Mouse (Mus musculus) heart, adult 2 months (tissue): Measurements from ENCODE around the gene Tmem255a. TPM values are rescaled to one million over a fixed set of nuclear protein-coding genes. Genes with fewer than 3 reads are reported as not detected.
A peak's percentile ranks its signal among the peaks of the same experiment; 100 is the strongest.
"Not testable (repeated sequence)": the region's sequence is repeated elsewhere in the genome, so short reads cannot be mapped to it uniquely, and the experiment has no call there.

ENCODE experiments used
- DNase-seq, 2 experiments: peaks; one replicate each; pipeline ENCODE4 v3.0.0; 2021
- H3K27ac ChIP-seq: fragments of 200-600 bp; 2 replicates; pipeline ENCODE4 v1.8.1; 2022
- H3K27me3 ChIP-seq: fragments of 200-500 bp; 2 replicates; pipeline ENCODE4 v1.6.1; 2012; ENCODE audit warnings: mild to moderate bottlenecking, low read length, inconsistent platforms, mixed read lengths; ENCODE audit not compliant: control insufficient read depth, insufficient read depth
- H3K36me3 ChIP-seq: fragments of 200-500 bp; 2 replicates; pipeline ENCODE4 v1.6.1; 2012; ENCODE audit warnings: low read length, inconsistent platforms; ENCODE audit not compliant: control insufficient read depth, insufficient read depth
- H3K4me1 ChIP-seq: fragments of 200-500 bp; 2 replicates; pipeline ENCODE4 v1.6.1; 2011; ENCODE audit warnings: low read length; ENCODE audit not compliant: control insufficient read depth, insufficient read depth
- H3K4me3 ChIP-seq: fragments of 200-600 bp; 2 replicates; pipeline ENCODE4 v1.8.1; 2022
- H3K79me2 ChIP-seq: fragments of 200-500 bp; replicated peaks from 2 replicates; pipeline ENCODE4 v1.6.1; 2012; ENCODE audit warnings: mild to moderate bottlenecking, inconsistent platforms, low read length, moderate library complexity, mixed read lengths; ENCODE audit not compliant: control insufficient read depth, insufficient read depth
- H3K9ac ChIP-seq: fragments of 200-500 bp; 2 replicates; pipeline ENCODE4 v1.6.1; 2012; ENCODE audit warnings: low read depth, mild to moderate bottlenecking, control low read depth, inconsistent platforms, low read length, mixed read lengths
- CTCF ChIP-seq: fragments of 200-600 bp; IDR thresholded peaks from 2 replicates; pipeline ENCODE4 v1.8.1; 2022; ENCODE audit warnings: antibody characterized with exemption, mild to moderate bottlenecking, moderate library complexity
- EP300 ChIP-seq: fragments of 200-500 bp; IDR thresholded peaks from 2 replicates; pipeline ENCODE4 v1.6.1; 2011; ENCODE audit warnings: low read depth, low read length, control low read depth; ENCODE audit not compliant: insufficient read depth
- POLR2A ChIP-seq: fragments of 200-500 bp; IDR thresholded peaks from 2 replicates; pipeline ENCODE4 v1.6.1; 2011; ENCODE audit warnings: mild to moderate bottlenecking, low read depth, low read length, control low read depth; ENCODE audit not compliant: insufficient read depth
- WGBS: fragments of 180-500 bp; shearing (Covaris S2); methylation state at CpG from one replicate; pipeline ENCODE4 v1.1.7; 2018; 5-methylcytosine and 5-hydroxymethylcytosine counted together
- intact Hi-C: fragments of 180-260 bp; cut with DNase I; formaldehyde crosslinking; loops from one replicate; pipeline ENCODE4 v1.15.1; 2025
- microRNA-seq, 2 experiments: library from miRNA; unstranded; fragments of <30 nt; microRNA quantifications; one replicate each; pipeline ENCODE4 v1.2.0; 2021
- polyA plus RNA-seq: library from polyadenylated mRNA; depleted of rRNA; stranded (reverse); fragments of >200 nt; gene quantifications from 2 replicates; pipeline ENCODE4 v1.2.3, GENCODE M21; 2012; rRNA removed
- total RNA-seq, 2 experiments: library from RNA; stranded (reverse); gene quantifications; 2 replicates each; pipeline ENCODE4 v1.2.3; 2021

Gene Tmem255a
- total and polyA plus RNA-seq, 3 experiments = 0.81 to 1.6 (median 1.00) TPM

- H3K4me3 ChIP-seq = peak overlapping the region; percentile 48
- peak; percentile 20 to 36 for DNase-seq
- 21% methylated on average over 37 of the region's 38 CpGs for WGBS
- H3K36me3 ChIP-seq = no peaks in the 10 kb centered on the region
- H3K27ac ChIP-seq = no peak overlapping the region
- no peaks in the 10 kb centered on the region for H3K79me2 ChIP-seq
- no peaks in the 10 kb centered on the region for H3K27me3 ChIP-seq
- H3K4me1 ChIP-seq = no peaks in the 10 kb centered on the region
- peak overlapping the region; percentile 84 for H3K9ac ChIP-seq
- intact Hi-C loops = no loop called here
- TF ChIP-seq POLR2A = no peak
- no peak for TF ChIP-seq EP300
- TF ChIP-seq CTCF = no peak
Observed at GRCm38 (mm10) chrX:38180656-38181607, 71.3 kb downstream of the Tmem255a start.

DNA sequence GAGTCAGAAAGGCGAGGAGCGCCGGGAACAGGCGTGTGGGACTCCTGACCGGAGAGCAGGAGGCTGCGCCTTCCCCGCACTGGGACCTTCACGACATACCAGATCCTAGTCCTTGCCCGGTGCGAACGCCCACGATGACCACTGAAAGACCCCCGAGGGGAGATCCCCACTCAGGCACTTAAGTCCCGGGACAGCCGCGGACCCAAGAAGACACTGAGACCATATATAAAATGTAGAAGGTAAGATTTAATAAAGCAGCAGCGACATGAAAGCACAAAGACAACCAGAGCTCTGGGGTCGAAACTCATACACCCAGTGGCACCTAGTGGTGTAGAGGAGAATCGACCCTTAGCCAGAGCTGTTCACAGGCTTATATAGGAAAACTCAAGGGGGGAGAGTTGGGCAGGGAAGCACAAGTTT, 72.3 kb downstream of the Tmem255a start:
- peak overlapping the region; percentile 26 for H3K4me3 ChIP-seq
- not testable (repeated sequence) for H3K9ac ChIP-seq, H3K27ac ChIP-seq, H3K36me3 ChIP-seq, H3K79me2 ChIP-seq, H3K27me3 ChIP-seq, H3K4me1 ChIP-seq
- 33% methylated on average over 19 of the region's 19 CpGs for WGBS
- TF ChIP-seq CTCF = peak; percentile 70
- DNase-seq = peak; percentile 46 to 49
- intact Hi-C loops = loop anchor here (5.0 to 10.0 kb wide), 2 partner anchors 95 to 118 kb away; partner anchors contain the start of gene Rhox11

- H3K36me3 ChIP-seq = no peaks in the 10 kb centered on the region
- TF ChIP-seq EP300 = no peak
- TF ChIP-seq POLR2A = no peak
- TF ChIP-seq CTCF = no peak
- 75% methylated on average over 4 of the region's 4 CpGs for whole genome bisulfite sequencing
- H3K27ac ChIP-seq = no peak overlapping the region
- no peak overlapping the region for H3K9ac ChIP-seq
- intact Hi-C loops = no loop called here
- no peaks in the 10 kb centered on the region for H3K4me1 ChIP-seq
- H3K27me3 ChIP-seq = no peaks in the 10 kb centered on the region
- no peaks in the 10 kb centered on the region for H3K79me2 ChIP-seq
- DNase-seq = no peak
- H3K4me3 ChIP-seq = no peak overlapping the region
Observed at GRCm38 (mm10) chrX:38166592-38166991, 85.6 kb downstream of the Tmem255a start.

GRCm38 (mm10) chrX:38166064-38166463, 86.2 kb downstream of the Tmem255a start:
- H3K36me3 ChIP-seq = no peaks in the 10 kb centered on the region
- no peak overlapping the region for H3K4me3 ChIP-seq
- intact Hi-C loops = no loop called here
- 67% methylated on average over 9 of the region's 9 CpGs for WGBS
- H3K9ac ChIP-seq = no peak overlapping the region
- no peaks in the 10 kb centered on the region for H3K79me2 ChIP-seq
- H3K27ac ChIP-seq = no peak overlapping the region
- DNase-seq = no peak
- H3K4me1 ChIP-seq = no peaks in the 10 kb centered on the region
- TF ChIP-seq CTCF (no peak), POLR2A (no peak), EP300 (no peak)
- no peaks in the 10 kb centered on the region for H3K27me3 ChIP-seq

DNA sequence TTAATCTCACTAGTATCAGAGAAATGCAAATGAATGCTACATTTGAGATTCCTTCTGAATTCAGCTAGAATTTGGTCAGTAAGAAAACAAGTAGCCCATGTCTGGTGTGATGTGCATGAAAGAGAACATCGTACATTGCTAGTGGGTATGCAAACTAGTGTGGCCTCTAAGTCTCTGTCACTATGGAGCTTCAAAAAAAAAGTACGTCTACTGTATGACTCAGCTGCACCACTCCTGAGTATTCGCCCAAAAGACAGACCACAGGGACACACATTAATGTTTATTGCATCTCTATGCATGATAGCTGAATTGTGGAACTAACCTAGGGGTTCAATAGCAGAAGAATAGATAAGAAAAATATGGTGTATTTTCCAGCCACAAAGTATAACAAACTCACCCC, 86.9 kb downstream of the Tmem255a start:
- DNase-seq = no peak
- intact Hi-C loops = no loop called here
- Histone ChIP-seq H3K4me1 (no peaks in the 10 kb centered on the region), H3K4me3 (no peak overlapping the region), H3K79me2 (no peaks in the 10 kb centered on the region), H3K36me3 (no peaks in the 10 kb centered on the region), H3K9ac (no peak overlapping the region), H3K27me3 (no peaks in the 10 kb centered on the region), H3K27ac (no peak overlapping the region)
- no peak for TF ChIP-seq CTCF
- TF ChIP-seq EP300 = no peak
- TF ChIP-seq POLR2A = no peak
- WGBS = 72% methylated on average over 3 of the region's 3 CpGs

GRCm38 (mm10) chrX:38159097-38159496, 93.1 kb downstream of the Tmem255a start:
- Histone ChIP-seq H3K9ac (no peak overlapping the region), H3K4me3 (no peak overlapping the region), H3K27ac (no peak overlapping the region), H3K4me1 (no peaks in the 10 kb centered on the region), H3K79me2 (no peaks in the 10 kb centered on the region), H3K36me3 (no peaks in the 10 kb centered on the region), H3K27me3 (no peaks in the 10 kb centered on the region)
- intact Hi-C loops = no loop called here
- no peak for DNase-seq
- WGBS = 42% methylated on average over 1 of the region's 1 CpGs
- TF ChIP-seq CTCF (peak; percentile 41), EP300 (no peak), POLR2A (no peak)

Small RNA genes within 50 kb of the gene (microRNA-seq; reads per million reads assigned to microRNA genes)
- gene Mir3110 = 0 to 0.39 reads per million in 2 experiments

Other genes with a start within 250 kb of the Tmem255a start
- gene Btg1-ps1, start 233.6 kb downstream of the Tmem255a start, total RNA-seq = not detected
- gene Btg1-ps1, start 233.6 kb downstream of the Tmem255a start, polyA plus RNA-seq = not detected in 2 replicates
- not detected for gene Btg1-ps2, start 209.3 kb downstream of the Tmem255a start, total RNA-seq
- gene Btg1-ps2, start 209.3 kb downstream of the Tmem255a start, polyA plus RNA-seq = not detected in 2 replicates
- not detected for gene Rhox10, start 186.0 kb downstream of the Tmem255a start, total RNA-seq
- gene Rhox10, start 186.0 kb downstream of the Tmem255a start, polyA plus RNA-seq = not detected in 2 replicates
- not detected for gene Rhox11, start 167.3 kb downstream of the Tmem255a start, total RNA-seq
- not detected in 2 replicates for gene Rhox11, start 167.3 kb downstream of the Tmem255a start, polyA plus RNA-seq
- gene Rhox12, start 141.5 kb downstream of the Tmem255a start, total RNA-seq = not detected
- not detected in 2 replicates for gene Rhox12, start 141.5 kb downstream of the Tmem255a start, polyA plus RNA-seq
- gene Rhox13, start 131.2 kb downstream of the Tmem255a start, total RNA-seq = not detected
- not detected in 2 replicates for gene Rhox13, start 131.2 kb downstream of the Tmem255a start, polyA plus RNA-seq
- gene Zbtb33, start 62.6 kb downstream of the Tmem255a start, total RNA-seq = 1 to 10 TPM; 9.5 to 9.9 TPM
- gene Zbtb33, start 62.6 kb downstream of the Tmem255a start, polyA plus RNA-seq = 2.6 and 5.0 TPM in 2 replicates
- gene Atp1b4, start 63.7 kb upstream of the Tmem255a start, total RNA-seq = not detected
- not detected in 2 replicates for gene Atp1b4, start 63.7 kb upstream of the Tmem255a start, polyA plus RNA-seq
- gene Lamp2, start 204.0 kb upstream of the Tmem255a start, total RNA-seq = 100 to 1,000 TPM; 116 to 149 TPM
- 59.2 and 125 TPM in 2 replicates for gene Lamp2, start 204.0 kb upstream of the Tmem255a start, polyA plus RNA-seq